Mouse (Mus musculus) adrenal gland, postnatal 36 days (tissue): Measurements from ENCODE around the gene Yy1. TPM values are rescaled to one million over a fixed set of nuclear protein-coding genes. Genes with fewer than 3 reads are reported as not detected.
A peak's percentile ranks its signal among the peaks of the same experiment; 100 is the strongest.
"Not testable (repeated sequence)": the region's sequence is repeated elsewhere in the genome, so short reads cannot be mapped to it uniquely, and the experiment has no call there.

Experiments
- DNase-seq, 2 experiments: peaks; one replicate each; pipeline ENCODE4 v3.0.0; 2021; ENCODE audit warnings: mixed read lengths in 1 of 2
- total RNA-seq, 2 experiments: library from RNA; stranded (reverse); gene quantifications; 2 replicates each; pipeline ENCODE4 v1.2.3; 2021

Gene Yy1
- total RNA-seq, 2 experiments from 2014 or later = 69.4 to 84.1 TPM

DNA sequence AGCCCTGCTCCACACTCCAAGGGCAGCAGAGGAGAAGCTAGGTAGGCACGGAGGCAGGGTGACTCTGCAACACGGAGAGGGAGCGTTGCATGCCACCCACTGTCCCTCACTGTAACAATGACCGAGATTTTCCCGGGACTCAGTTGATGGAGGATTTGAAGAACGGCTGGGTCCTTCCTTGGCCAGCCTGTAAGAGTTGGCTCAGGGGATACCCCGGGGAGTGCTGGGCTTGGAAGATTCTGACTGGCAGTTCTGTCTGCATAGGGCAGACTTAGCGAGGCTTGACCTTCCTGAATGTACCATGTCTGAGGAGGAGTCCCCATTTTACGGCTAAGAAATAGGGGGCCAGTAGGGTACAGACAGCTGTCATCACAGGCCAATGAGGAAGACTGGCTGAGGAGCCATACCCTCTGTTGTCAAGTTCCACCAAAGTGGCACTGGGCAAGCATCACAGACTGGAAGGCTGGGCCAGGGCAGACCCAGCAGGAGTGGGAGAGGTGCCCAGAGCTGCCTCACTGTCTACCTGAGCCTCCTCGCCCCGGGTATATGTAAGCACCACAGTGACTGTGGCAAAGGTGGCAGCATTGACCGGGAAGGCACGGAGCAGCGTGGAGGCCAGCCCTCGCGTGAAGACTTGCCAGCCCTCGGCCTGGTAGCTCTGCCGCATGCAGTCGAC, 33.6 kb downstream of the Yy1 start:
- DNase-seq = no peak

DNA sequence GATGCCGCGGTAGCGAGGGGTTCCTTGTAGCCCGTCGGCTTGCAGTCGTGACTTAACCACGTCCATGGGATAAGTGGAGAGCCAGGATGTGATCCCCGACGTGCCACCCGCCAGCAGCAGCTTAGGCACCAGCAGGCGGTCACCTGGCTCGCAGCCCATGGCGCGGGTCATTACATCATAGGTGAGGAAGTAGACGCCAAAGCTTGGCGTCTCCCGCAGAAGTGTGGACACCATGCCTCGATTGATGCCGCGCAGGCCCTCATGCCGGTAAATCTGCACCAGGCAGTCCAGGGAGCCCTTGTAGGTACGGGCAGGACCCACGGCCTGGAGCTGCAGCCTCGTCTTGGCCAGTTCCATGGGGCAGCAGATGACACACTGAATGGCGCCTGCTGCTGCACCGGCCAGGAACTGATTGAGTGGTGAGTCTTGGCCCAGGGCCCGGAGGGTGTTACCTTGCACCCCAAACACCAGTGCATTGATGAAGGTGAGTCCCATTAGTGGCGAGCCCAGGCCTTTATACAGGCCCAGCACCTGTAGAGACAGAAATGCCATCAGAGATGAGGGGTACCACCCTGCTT, 34.3 kb downstream of the Yy1 start:
- DNase-seq = no peak

DNA sequence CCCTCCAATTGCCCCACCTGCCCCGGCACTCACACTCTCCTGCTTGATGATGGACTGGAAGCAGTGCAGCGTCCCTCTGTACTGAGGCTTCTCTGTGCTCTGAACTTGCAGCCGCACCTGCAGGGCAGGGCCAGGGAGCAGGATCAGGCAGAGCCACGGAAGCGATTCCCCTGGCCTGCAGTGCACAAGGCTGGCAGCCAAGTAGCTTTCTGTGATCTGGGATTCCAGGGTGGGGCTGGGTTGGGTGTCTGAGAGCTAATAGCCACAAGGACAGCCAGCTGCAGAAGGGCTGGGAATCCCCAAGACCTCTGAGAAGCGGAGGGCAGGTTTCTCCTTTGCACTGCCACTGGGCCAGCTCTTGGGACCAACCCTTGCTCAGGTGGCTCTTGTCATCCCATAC, 34.9 kb downstream of the Yy1 start:
- DNase-seq = no peak

GRCm38 (mm10) chr12:108829636-108830035, 36.9 kb downstream of the Yy1 start:
- peak; percentile 50 to 68 for DNase-seq

DNA sequence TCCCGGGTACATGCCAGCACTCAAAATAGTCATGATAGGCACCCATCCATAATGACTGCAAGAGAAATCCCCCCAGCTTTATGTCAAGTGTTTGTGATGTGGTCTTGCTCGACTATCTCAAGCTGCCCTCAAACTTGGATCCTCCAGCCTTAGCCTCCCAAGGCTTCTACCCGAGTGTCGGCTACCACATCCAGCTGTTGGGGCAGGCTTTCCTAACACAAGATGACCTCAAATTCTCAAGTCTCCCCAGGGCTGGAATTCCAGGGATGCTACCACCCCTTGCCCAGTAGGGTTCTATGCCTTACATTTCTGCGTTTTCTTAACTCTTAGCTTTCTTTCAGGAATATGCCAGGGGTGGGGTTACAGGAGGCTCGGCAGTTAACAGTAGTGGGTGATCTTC, 37.6 kb downstream of the Yy1 start:
- no peak for DNase-seq

- DNase-seq = peak; percentile 97 to 98
These were observed 39.3 kb downstream of the Yy1 start for GRCm38 (mm10) chr12:108831966-108832643.

DNA sequence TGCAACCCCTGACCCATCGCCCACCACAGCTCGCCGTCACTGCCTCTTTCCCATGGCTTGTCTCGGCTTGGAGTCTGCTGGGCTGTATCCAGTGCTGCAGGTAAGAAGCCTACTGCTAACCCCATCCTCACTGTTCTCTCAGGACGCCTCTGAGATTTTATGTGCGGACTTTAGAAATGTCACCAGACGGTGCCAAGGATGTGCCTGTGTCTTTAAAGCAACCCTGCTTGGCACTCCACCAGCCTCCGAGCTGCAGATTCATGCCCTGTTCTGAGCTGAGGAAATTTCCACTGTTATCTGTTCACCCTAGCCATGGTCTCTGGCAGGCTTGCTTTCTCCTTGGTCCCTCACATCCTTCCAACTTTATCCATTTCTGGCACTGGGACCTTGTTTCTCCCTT, 40.1 kb downstream of the Yy1 start:
- DNase-seq = peak; percentile 84 to 87

- DNase-seq = no peak
These were observed 40.6 kb downstream of the Yy1 start for GRCm38 (mm10) chr12:108833408-108833807.

DNA sequence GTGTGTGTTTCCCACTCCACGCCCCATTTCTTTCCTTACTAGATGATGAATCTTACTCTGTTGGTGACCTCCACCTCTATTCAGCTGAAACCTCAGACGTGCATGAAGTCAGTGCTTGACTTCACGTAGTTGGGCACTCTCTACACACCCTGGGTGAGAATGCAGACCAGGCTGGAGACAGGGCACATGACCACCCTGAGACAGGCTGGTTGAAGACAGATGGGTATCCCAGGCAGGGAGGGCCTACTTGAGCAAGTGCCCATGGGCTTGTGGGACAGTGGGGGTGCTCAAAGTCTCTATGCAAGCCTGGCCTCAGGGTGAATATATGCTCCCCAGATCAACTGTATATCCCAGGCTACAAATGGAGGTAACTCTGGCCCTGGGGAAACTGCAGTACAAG, 41.6 kb downstream of the Yy1 start:
- no peak for DNase-seq

- no peak for DNase-seq
These were observed 42.0 kb downstream of the Yy1 start for GRCm38 (mm10) chr12:108834786-108835185.

DNA sequence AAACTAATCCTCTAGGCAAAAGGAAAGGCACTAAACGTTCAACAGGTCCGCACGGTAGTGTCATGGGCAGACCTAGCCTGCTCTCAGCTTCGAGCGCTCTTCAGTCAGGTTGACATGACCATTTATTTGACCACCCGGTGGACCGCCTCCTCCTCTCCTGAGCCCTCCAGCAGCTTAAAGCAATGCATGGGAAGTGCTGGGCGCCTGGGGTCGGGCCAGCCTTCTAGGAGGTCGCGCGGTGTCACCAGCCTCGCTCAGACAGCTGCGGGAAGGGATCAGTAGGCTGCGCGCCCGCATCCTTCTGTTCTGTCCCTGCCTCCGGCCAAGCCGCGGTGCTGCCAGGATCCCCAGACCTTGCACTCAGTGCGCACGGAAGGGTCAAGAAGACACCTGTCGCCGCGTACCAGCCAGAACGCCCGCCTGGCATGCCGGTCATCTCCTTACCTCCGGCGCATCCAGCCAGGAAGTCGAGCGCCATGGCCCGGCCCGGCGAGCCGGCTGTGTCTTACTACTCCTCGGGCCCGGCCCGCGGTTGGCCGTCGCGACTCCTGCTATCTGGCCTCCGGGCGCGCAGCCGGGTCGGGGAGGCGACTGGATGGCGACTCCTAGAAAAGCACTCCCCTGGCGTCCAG, 42.6 kb downstream of the Yy1 start:
- DNase-seq = no peak

GRCm38 (mm10) chr12:108835840-108836409, 43.2 kb downstream of the Yy1 start, which contains the start of the genes Slc25a29 and Slc25a47:
Slc25a29 (minus strand) TSS chr12:108835883.
Slc25a47 (plus strand) TSS chr12:108836046.
- DNase-seq = peak; percentile 97 to 98

- DNase-seq = no peak
These were observed 43.9 kb downstream of the Yy1 start for GRCm38 (mm10) chr12:108836722-108837121.

GRCm38 (mm10) chr12:108841181-108841580, 48.4 kb downstream of the Yy1 start:
- no peak for DNase-seq

DNA sequence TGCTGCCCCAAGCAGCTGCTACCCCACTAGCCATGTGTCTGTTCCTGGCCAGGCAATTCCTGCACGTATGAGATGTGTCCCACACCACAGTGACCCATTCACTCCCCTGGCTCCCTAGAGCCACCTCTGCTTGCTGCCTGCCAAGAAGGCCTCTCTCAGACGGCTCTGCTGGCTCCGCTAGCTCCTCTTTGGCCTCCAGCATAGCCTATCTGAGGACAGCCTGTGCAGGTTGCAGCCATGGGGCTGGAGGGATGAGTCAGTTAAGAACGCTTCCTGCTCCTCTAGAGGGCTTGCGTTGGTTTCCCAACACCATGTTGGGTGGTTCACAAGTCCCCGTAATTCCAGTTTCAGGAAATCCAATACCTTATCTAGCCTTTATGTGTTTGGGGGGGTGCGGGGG, 49.9 kb downstream of the Yy1 start:
- peak in 1 of 2 experiments; percentile 60 for DNase-seq

DNA sequence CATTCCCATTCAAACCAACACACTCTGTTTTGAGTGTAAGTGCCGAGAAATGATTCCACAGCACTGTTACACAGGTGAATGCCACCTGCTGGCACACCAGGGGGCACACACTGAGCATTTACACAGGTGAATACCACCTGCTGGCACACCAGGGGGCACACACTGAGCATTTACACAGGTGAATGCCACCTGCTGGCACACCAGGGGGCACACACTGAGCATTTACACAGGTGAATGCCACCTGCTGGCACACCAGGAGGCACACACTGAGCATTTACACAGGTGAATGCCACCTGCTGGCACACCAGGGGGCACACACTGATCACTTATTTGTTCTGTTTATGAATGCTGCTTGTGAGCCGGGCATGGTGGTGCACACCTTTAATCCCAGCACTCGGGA, 55.3 kb downstream of the Yy1 start:
- not testable (repeated sequence) for DNase-seq

- DNase-seq = no peak
These were observed 56.8 kb downstream of the Yy1 start for GRCm38 (mm10) chr12:108849488-108850022.

DNA sequence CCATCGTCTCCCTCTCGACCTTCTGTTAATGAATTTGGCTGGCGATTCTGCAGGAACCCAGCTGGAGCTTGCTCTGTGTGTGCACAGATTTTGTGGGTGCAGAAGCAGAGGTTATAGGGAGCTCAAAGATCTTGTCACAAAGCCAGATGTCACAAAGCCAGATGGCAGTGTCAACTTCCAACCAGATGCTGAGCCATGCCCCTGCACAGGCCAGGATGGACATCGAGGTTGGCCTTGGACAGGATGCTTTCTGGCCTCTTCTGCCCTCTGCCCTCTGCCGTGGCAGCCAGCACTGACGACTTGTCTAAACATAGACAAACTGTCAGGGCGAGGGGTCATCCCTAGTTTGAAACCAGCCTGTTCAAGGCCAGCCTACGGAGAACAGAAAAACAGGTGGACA, 57.4 kb downstream of the Yy1 start:
- peak in 1 of 2 experiments; percentile 39 for DNase-seq

- no peak for DNase-seq
These were observed 58.1 kb downstream of the Yy1 start for GRCm38 (mm10) chr12:108850886-108851285.

DNA sequence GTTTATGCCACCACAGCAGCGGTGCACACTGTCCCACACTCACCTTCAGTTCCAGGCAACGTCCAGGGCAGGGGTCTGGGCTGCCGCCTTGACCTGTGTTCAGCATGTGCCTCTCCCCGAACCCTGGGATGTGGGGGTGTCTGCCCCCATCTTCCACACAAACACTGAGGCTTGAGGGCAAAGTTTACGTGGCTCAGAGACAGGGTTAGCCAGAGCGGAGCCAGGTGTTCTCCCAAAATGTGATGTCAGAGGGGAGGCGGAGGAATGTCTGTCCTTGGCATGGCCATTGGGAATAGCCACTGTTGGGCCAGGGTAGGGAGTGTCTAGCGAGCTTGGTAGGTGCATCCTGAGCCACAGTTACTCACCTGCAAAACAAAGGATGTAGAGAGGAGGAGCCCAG, 60.0 kb downstream of the Yy1 start:
- no peak for DNase-seq

DNA sequence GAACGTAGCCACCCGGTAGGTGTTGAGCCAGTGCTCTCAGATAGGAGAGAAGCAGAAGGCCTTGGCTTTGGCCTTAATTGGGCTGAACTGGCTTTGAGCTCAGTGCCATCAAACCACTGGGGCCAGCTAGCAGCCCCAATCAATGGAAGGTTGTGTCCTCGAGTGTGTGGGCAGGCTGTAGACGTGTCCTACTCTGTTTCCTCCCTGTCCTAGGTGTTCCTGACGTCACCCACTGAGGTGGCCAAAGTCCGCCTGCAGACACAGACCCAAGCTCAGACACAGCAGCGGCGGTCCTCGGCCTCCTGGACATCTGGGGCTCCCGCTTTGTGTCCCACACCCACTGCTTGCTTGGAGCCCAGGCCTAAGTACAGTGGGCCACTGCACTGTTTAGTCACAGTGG, 62.3 kb downstream of the Yy1 start:
- no peak for DNase-seq

DNA sequence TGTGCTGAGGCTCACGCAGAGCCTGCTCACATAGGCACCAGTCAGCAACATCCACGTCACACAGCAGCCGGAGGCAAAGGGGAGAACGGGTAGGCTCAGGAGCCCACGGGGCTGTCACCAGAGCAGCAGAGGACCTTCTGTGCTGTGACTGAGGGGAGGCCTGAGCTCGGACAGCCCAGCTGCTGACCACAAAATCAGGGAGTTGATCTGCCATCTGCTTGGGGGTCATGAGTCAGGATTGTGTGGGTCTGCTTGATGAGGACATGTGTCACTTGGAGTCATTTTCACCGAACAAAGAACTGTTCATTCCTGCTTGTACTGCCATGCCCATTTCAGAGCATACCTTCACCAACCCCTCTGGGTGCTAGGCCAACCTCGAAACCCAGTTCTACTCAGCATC, 63.4 kb downstream of the Yy1 start:
- DNase-seq = no peak
